Mouse (Mus musculus) intestine, embryonic 16.5 days (tissue): ENCODE results near the gene Gprc5d. TPM values are rescaled to one million over a fixed set of nuclear protein-coding genes. Genes with fewer than 3 reads are reported as not detected.

Experiments
- ATAC-seq: fragments of 200-750 bp; cut with Nextera tagmentation; 2 replicates; pipeline ENCODE4 v1.8.0; 2017; ENCODE audit warnings: moderate TSS enrichment, moderate library complexity
- H3K27ac ChIP-seq: fragments of 300-500 bp; sonication (generic); 2 replicates; pipeline ENCODE4 v1.5.1; 2014; ENCODE audit warnings: mild to moderate bottlenecking, low read length
- H3K27me3 ChIP-seq: fragments of 300-500 bp; sonication (generic); replicated peaks from 2 replicates; pipeline ENCODE4 v1.6.1; 2014; ENCODE audit warnings: low read length, control low read depth, mixed read lengths; ENCODE audit not compliant: control insufficient read depth, insufficient read depth
- H3K36me3 ChIP-seq: fragments of 300-500 bp; sonication (generic); 2 replicates; pipeline ENCODE4 v1.6.1; 2014; ENCODE audit warnings: low read length, control low read depth; ENCODE audit not compliant: control insufficient read depth, insufficient read depth
- H3K4me1 ChIP-seq: fragments of 300-500 bp; sonication (generic); 2 replicates; pipeline ENCODE4 v1.6.1; 2014; ENCODE audit warnings: low read length, control low read depth, mixed read lengths; ENCODE audit not compliant: control insufficient read depth, insufficient read depth
- H3K4me2 ChIP-seq: fragments of 300-500 bp; sonication (generic); 2 replicates; pipeline ENCODE4 v1.6.1; 2014; ENCODE audit warnings: low read depth, low read length, control low read depth
- H3K4me3 ChIP-seq: fragments of 300-500 bp; sonication (generic); 2 replicates; pipeline ENCODE4 v1.5.1; 2014; ENCODE audit warnings: mild to moderate bottlenecking, low read length
- H3K9ac ChIP-seq: fragments of 300-500 bp; sonication (generic); 2 replicates; pipeline ENCODE4 v1.6.1; 2014; ENCODE audit warnings: low read depth, low read length
- H3K9me3 ChIP-seq: fragments of 300-500 bp; sonication (generic); 2 replicates; pipeline ENCODE4 v1.6.1; 2016; ENCODE audit warnings: low read length, control low read depth; ENCODE audit not compliant: control insufficient read depth
- WGBS: fragments of 180-500 bp; shearing (Covaris S2); extraction: QIAGEN DNeasy Blood & Tissue Kit; methylation state at CpG from one replicate; pipeline ENCODE4 v1.1.7; 2014; 5-methylcytosine and 5-hydroxymethylcytosine counted together
- polyA plus RNA-seq: library from polyadenylated mRNA; unstranded; fragments of >200 nt; fragmentation: Nextera tagmentation; extraction: Ambion mirVana; gene quantifications from 2 replicates; pipeline ENCODE4 v1.2.1, GENCODE M21; 2015

Gene Gprc5d
- polyA plus RNA-seq, 1 experiment from 2014 or later: 0.10 TPM

GRCm38 (mm10) chr6:135066795-135067445, 51.2 kb downstream of the Gprc5d start:
- 34% methylated on average over 6 of the region's 6 CpGs for WGBS
- H3K4me2 ChIP-seq: 0 out of 2 replicates have a peak overlapping the region, but pooled peaks have one; percentile 89
- no peaks in the 10 kb centered on the region for H3K36me3 ChIP-seq
- H3K27me3 ChIP-seq: no peaks in the 10 kb centered on the region
- H3K27ac ChIP-seq: no peak overlapping the region
- no peaks in the 10 kb centered on the region for H3K9me3 ChIP-seq
- no peak overlapping the region for H3K4me3 ChIP-seq
- no peak for ATAC-seq
- H3K4me1 ChIP-seq: peaks cover 12% of the 10 kb centered on the region
- H3K9ac ChIP-seq: no peak overlapping the region

- Histone ChIP-seq H3K4me2 (peak within 1 kb of the TSS; percentile 89), H3K9me3 (no peaks in the 10 kb centered on the region), H3K27ac (peak within 1 kb of the TSS; percentile 47; the same call in 1 of the 2 replicates), H3K27me3 (no peaks in the 10 kb centered on the region), H3K4me1 (peaks cover 12% of the 10 kb centered on the region), H3K9ac (peak within 1 kb of the TSS; percentile 72), H3K36me3 (no peaks in the 10 kb centered on the region), H3K4me3 (peak within 1 kb of the TSS; percentile 61)
- whole genome bisulfite sequencing: under 1% methylated on average over 44 of the region's 44 CpGs
- peak; percentile 93 for ATAC-seq
These were observed 52.7 kb downstream of the Gprc5d start, which contains the start of gene Gprc5a for GRCm38 (mm10) chr6:135065236-135065957. Gprc5a (plus strand) TSS chr6:135065651.

GRCm38 (mm10) chr6:135064621-135065020, 53.5 kb downstream of the Gprc5d start:
- Histone ChIP-seq H3K4me1 (peaks cover 12% of the 10 kb centered on the region), H3K27ac (peak overlapping the region; percentile 47; the same call in 1 of the 2 replicates), H3K27me3 (no peaks in the 10 kb centered on the region), H3K9ac (no peak overlapping the region; the same call in 1 of the 2 replicates), H3K4me3 (no peak overlapping the region), H3K9me3 (no peaks in the 10 kb centered on the region), H3K4me2 (no peak overlapping the region), H3K36me3 (no peaks in the 10 kb centered on the region)
- WGBS: 82% methylated on average over 12 of the region's 12 CpGs
- no peak for ATAC-seq

- no peak overlapping the region for H3K4me3 ChIP-seq
- no peak for ATAC-seq
- H3K36me3 ChIP-seq: no peaks in the 10 kb centered on the region
- H3K4me2 ChIP-seq: no peak overlapping the region
- 95% methylated on average over 4 of the region's 4 CpGs for WGBS
- H3K9me3 ChIP-seq: no peaks in the 10 kb centered on the region
- no peaks in the 10 kb centered on the region for H3K27me3 ChIP-seq
- H3K4me1 ChIP-seq: peaks cover 10% of the 10 kb centered on the region
- H3K27ac ChIP-seq: no peak overlapping the region
- H3K9ac ChIP-seq: no peak overlapping the region
These were observed 57.4 kb downstream of the Gprc5d start for GRCm38 (mm10) chr6:135060728-135061127.

Other genes starting within 250 kb of the Gprc5d start
- gene Gpr19, start 219.7 kb downstream of the Gprc5d start, polyA plus RNA-seq: 8.1 and 9.5 TPM in 2 replicates
- 10.6 and 12.4 TPM in 2 replicates for gene Cdkn1b, start 197.9 kb downstream of the Gprc5d start, polyA plus RNA-seq
- gene Apold1, start 136.6 kb downstream of the Gprc5d start, polyA plus RNA-seq: 2.8 and 3.5 TPM in 2 replicates
- gene Ddx47, start 106.7 kb downstream of the Gprc5d start, polyA plus RNA-seq: 82.3 and 95.1 TPM in 2 replicates
- gene Gprc5a, start 52.6 kb downstream of the Gprc5d start, polyA plus RNA-seq: 8.3 and 10.8 TPM in 2 replicates
- 36.9 and 37.6 TPM in 2 replicates for gene Fam234b, start 79.7 kb upstream of the Gprc5d start, polyA plus RNA-seq
- 74.0 and 83.9 TPM in 2 replicates for gene Hebp1, start 79.7 kb upstream of the Gprc5d start, polyA plus RNA-seq
- 0.33 and 0.47 TPM in 2 replicates for gene Gsg1, start 136.1 kb upstream of the Gprc5d start, polyA plus RNA-seq
- 0.10 and 0.11 TPM in 2 replicates for gene Pbp2, start 192.1 kb upstream of the Gprc5d start, polyA plus RNA-seq
- 46.2 and 59.7 TPM in 2 replicates for gene Emp1, start 244.3 kb upstream of the Gprc5d start, polyA plus RNA-seq